Mouse (Mus musculus) embryonic facial prominence, embryonic 12.5 days (tissue): ENCODE results near the gene Mall. TPM values are rescaled to one million over a fixed set of nuclear protein-coding genes. Genes with fewer than 3 reads are reported as not detected.

ENCODE experiments used
- ATAC-seq: fragments of 200-750 bp; cut with Nextera tagmentation; 2 replicates; pipeline ENCODE4 v1.8.0; 2017; ENCODE audit not compliant: insufficient number of reproducible peaks, insufficient read depth, low FRiP score, low TSS enrichment
- H3K27ac ChIP-seq: fragments of 300-500 bp; sonication (generic); 2 replicates; pipeline ENCODE4 v1.5.1; 2016; ENCODE audit warnings: mild to moderate bottlenecking
- H3K27me3 ChIP-seq: fragments of 300-500 bp; sonication (generic); 2 replicates; pipeline ENCODE4 v1.6.1; 2016; ENCODE audit warnings: mild to moderate bottlenecking, moderate library complexity
- H3K36me3 ChIP-seq: fragments of 300-500 bp; sonication (generic); 2 replicates; pipeline ENCODE4 v1.6.1; 2016; ENCODE audit warnings: mild to moderate bottlenecking
- H3K4me1 ChIP-seq: fragments of 300-500 bp; sonication (generic); 2 replicates; pipeline ENCODE4 v1.6.1; 2016
- H3K4me2 ChIP-seq: fragments of 300-500 bp; sonication (generic); replicated peaks from 2 replicates; pipeline ENCODE4 v1.6.1; 2016; ENCODE audit warnings: mild to moderate bottlenecking, moderate library complexity
- H3K4me3 ChIP-seq: fragments of 300-500 bp; sonication (generic); 2 replicates; pipeline ENCODE4 v1.5.1; 2016; ENCODE audit warnings: mild to moderate bottlenecking
- H3K9ac ChIP-seq: fragments of 300-500 bp; sonication (generic); 2 replicates; pipeline ENCODE4 v1.6.1; 2016; ENCODE audit warnings: mild to moderate bottlenecking, moderate library complexity
- H3K9me3 ChIP-seq: fragments of 300-500 bp; sonication (generic); 2 replicates; pipeline ENCODE4 v1.6.1; 2016; ENCODE audit warnings: mild to moderate bottlenecking, moderate library complexity
- WGBS: fragments of 180-500 bp; shearing (Covaris S2); methylation state at CpG from one replicate; pipeline ENCODE4 v1.1.7; 2016; 5-methylcytosine and 5-hydroxymethylcytosine counted together
- polyA plus RNA-seq: library from polyadenylated mRNA; unstranded; fragments of >200 nt; fragmentation: Nextera tagmentation; extraction: Ambion mirVana; gene quantifications from 2 replicates; pipeline ENCODE4 v1.2.1, GENCODE M21; 2016

Gene Mall
- polyA plus RNA-seq, 1 experiment from 2014 or later = 2.0 TPM

- no peak for ATAC-seq
- Histone ChIP-seq H3K4me2 (no peak overlapping the region), H3K9me3 (no peaks in the 10 kb centered on the region), H3K36me3 (no peaks in the 10 kb centered on the region), H3K4me3 (no peak overlapping the region), H3K4me1 (no peaks in the 10 kb centered on the region), H3K27ac (no peak overlapping the region), H3K9ac (no peak overlapping the region), H3K27me3 (no peaks in the 10 kb centered on the region)
- WGBS = 20% methylated on average over 2 of the region's 2 CpGs
These were observed 61.8 kb downstream of the Mall start for GRCm38 (mm10) chr2:127667843-127668506.

- Histone ChIP-seq H3K4me2 (no peak overlapping the region), H3K9me3 (no peaks in the 10 kb centered on the region), H3K4me1 (no peaks in the 10 kb centered on the region), H3K27ac (no peak overlapping the region), H3K27me3 (no peaks in the 10 kb centered on the region), H3K9ac (no peak overlapping the region), H3K4me3 (no peak overlapping the region), H3K36me3 (no peaks in the 10 kb centered on the region)
- no peak for ATAC-seq
These were observed 62.7 kb downstream of the Mall start for GRCm38 (mm10) chr2:127667015-127667414.

- H3K4me1 ChIP-seq = no peaks in the 10 kb centered on the region
- ATAC-seq = no peak
- no peaks in the 10 kb centered on the region for H3K9me3 ChIP-seq
- H3K9ac ChIP-seq = no peak overlapping the region
- no peak overlapping the region for H3K4me2 ChIP-seq
- peaks cover 7% of the 10 kb centered on the region for H3K27me3 ChIP-seq
- WGBS = 42% methylated on average over 2 of the region's 2 CpGs
- no peak overlapping the region for H3K27ac ChIP-seq
- H3K4me3 ChIP-seq = no peak overlapping the region
- no peaks in the 10 kb centered on the region for H3K36me3 ChIP-seq
These were observed 67.0 kb downstream of the Mall start for GRCm38 (mm10) chr2:127662708-127663107.

- H3K36me3 ChIP-seq = no peaks in the 10 kb centered on the region
- peaks cover 71% of the 10 kb centered on the region for H3K27me3 ChIP-seq
- H3K4me3 ChIP-seq = peak within 1 kb of the TSS; percentile 35
- under 1% methylated on average over 43 of the region's 43 CpGs for WGBS
- no peak within 1 kb of the TSS for H3K27ac ChIP-seq
- H3K9me3 ChIP-seq = no peaks in the 10 kb centered on the region
- H3K9ac ChIP-seq = 0 out of 2 replicates have a peak within 1 kb of the TSS, but pooled peaks have one; percentile 10
- ATAC-seq = no peak
- H3K4me1 ChIP-seq = peaks cover 8% of the 10 kb centered on the region; the same call in 1 of the 2 replicates
- peak within 1 kb of the TSS; percentile 69 for H3K4me2 ChIP-seq
These were observed 73.5 kb downstream of the Mall start, which contains the start of gene Mal for GRCm38 (mm10) chr2:127656086-127656720. Gene Mal, minus strand, starts transcription at chr2:127656695.

GRCm38 (mm10) chr2:127655419-127655818 lies 74.3 kb downstream of the Mall start:
- no peak overlapping the region for H3K9ac ChIP-seq
- peaks cover 71% of the 10 kb centered on the region for H3K27me3 ChIP-seq
- no peak overlapping the region for H3K27ac ChIP-seq
- peaks cover 8% of the 10 kb centered on the region; the same call in 1 of the 2 replicates for H3K4me1 ChIP-seq
- ATAC-seq = no peak
- H3K36me3 ChIP-seq = no peaks in the 10 kb centered on the region
- no peaks in the 10 kb centered on the region for H3K9me3 ChIP-seq
- peak overlapping the region; percentile 69; the same call in 1 of the 2 replicates for H3K4me2 ChIP-seq
- 4% methylated on average over 9 of the region's 9 CpGs for WGBS
- no peak overlapping the region for H3K4me3 ChIP-seq

- no peak overlapping the region for H3K4me2 ChIP-seq
- peaks cover 8% of the 10 kb centered on the region; the same call in 1 of the 2 replicates for H3K4me1 ChIP-seq
- H3K9me3 ChIP-seq = no peaks in the 10 kb centered on the region
- WGBS = 62% methylated on average over 3 of the region's 3 CpGs
- H3K4me3 ChIP-seq = no peak overlapping the region
- H3K27ac ChIP-seq = no peak overlapping the region
- H3K27me3 ChIP-seq = peaks cover 71% of the 10 kb centered on the region
- no peaks in the 10 kb centered on the region for H3K36me3 ChIP-seq
- ATAC-seq = no peak
- H3K9ac ChIP-seq = no peak overlapping the region
These were observed 74.9 kb downstream of the Mall start for GRCm38 (mm10) chr2:127654786-127655185.

Other genes starting within 250 kb of the Mall start
- gene Kcnip3, start 207.8 kb downstream of the Mall start, polyA plus RNA-seq = 2.2 TPM in 2 replicates
- gene Prom2, start 188.5 kb downstream of the Mall start, polyA plus RNA-seq = 1.4 and 1.8 TPM in 2 replicates
- gene Zfp661, start 142.8 kb downstream of the Mall start, polyA plus RNA-seq = 7.3 and 7.5 TPM in 2 replicates
- 139 TPM in 2 replicates for gene Mrps5, start 142.7 kb downstream of the Mall start, polyA plus RNA-seq
- 0.43 and 0.62 TPM in 2 replicates for gene Mal, start 73.2 kb downstream of the Mall start, polyA plus RNA-seq
- 36.1 and 37.1 TPM in 2 replicates for gene Nphp1, start 59.0 kb upstream of the Mall start, polyA plus RNA-seq
- 25.5 and 29.9 TPM in 2 replicates for gene Mtln, start 62.6 kb upstream of the Mall start, polyA plus RNA-seq
- gene Bub1, start 101.9 kb upstream of the Mall start, polyA plus RNA-seq = 69.4 and 71.8 TPM in 2 replicates
- gene Acoxl, start 108.9 kb upstream of the Mall start, polyA plus RNA-seq = 0.13 and 0.14 TPM in 2 replicates